Mouse (Mus musculus): Measurements from ENCODE around the gene Gnat3.

DNA sequence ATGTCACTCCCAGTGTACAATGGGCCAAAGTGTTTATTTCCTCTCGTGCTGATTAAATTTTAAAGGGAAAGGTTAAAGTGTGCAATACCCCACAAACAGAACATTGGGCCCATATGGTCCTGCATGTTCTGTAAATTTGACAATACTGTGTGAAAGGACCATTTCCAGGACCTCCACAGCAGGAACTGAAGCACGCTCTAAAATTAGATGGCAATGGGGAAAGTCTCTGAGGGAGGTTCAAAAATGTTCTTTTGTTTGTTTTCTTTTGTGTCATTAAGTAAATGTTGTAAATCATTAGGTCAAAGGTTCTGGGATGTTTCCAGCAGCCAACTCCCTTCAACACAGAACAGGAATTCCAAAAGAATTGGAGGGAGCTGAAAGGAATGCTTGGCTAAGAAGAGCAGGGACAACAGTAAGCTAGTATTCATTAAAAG is 38.2 kb upstream of the Gnat3 start:
- TF ChIP-seq POLR2A (IDR thresholded peaks at IDR 0.05; ENCODE audit: insufficient read depth, low read length) = no peak
- no peak for TF ChIP-seq CTCF (IDR thresholded peaks at IDR 0.05; ENCODE audit: low read depth, low read length)
- no peak for TF ChIP-seq EP300 (IDR thresholded peaks at IDR 0.05; ENCODE audit: insufficient read depth, low read depth, low read length)

Measured in ES-Bruce4 (cell line).